Mouse (Mus musculus) CD4-positive, CD25-positive, alpha-beta regulatory T cell, adult 9 weeks (primary cell): ENCODE measurements around the gene Tmem219. TPM values are rescaled to one million over a fixed set of nuclear protein-coding genes. Genes with fewer than 3 reads are reported as not detected.

ENCODE experiments used
- polyA plus RNA-seq: library from polyadenylated mRNA; unstranded; fragments of 100-300 nt; shearing (Covaris generic); gene quantifications from one replicate; pipeline ENCODE4 v1.2.1, GENCODE M21; 2017

The Tmem219 gene
- polyA plus RNA-seq, result 58.9 TPM

DNA sequence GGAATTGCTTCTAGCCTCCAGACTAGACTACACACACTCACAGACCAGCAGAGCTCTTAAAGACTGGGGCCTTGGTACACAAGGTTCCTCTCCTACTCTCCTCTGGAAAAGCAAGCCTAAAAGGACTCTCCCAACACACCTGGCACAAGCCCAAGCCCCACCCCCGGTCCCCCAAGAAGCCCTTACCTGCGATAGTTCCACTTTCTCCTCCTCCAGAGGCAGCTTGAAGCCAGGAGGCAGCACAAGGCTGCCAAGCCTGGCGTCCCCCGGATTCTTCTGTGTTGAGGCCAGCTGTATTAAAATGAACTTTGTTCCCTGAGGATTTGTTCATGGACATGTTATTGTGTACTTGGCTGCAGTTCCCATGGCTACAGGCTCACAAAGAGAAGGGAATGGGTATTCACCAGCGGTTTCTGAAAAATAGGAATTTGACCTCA is at the start of gene Tmem219:
TSS of gene Tmem219 (minus strand) at position 294 of the 437 bp plus-strand sequence.

DNA sequence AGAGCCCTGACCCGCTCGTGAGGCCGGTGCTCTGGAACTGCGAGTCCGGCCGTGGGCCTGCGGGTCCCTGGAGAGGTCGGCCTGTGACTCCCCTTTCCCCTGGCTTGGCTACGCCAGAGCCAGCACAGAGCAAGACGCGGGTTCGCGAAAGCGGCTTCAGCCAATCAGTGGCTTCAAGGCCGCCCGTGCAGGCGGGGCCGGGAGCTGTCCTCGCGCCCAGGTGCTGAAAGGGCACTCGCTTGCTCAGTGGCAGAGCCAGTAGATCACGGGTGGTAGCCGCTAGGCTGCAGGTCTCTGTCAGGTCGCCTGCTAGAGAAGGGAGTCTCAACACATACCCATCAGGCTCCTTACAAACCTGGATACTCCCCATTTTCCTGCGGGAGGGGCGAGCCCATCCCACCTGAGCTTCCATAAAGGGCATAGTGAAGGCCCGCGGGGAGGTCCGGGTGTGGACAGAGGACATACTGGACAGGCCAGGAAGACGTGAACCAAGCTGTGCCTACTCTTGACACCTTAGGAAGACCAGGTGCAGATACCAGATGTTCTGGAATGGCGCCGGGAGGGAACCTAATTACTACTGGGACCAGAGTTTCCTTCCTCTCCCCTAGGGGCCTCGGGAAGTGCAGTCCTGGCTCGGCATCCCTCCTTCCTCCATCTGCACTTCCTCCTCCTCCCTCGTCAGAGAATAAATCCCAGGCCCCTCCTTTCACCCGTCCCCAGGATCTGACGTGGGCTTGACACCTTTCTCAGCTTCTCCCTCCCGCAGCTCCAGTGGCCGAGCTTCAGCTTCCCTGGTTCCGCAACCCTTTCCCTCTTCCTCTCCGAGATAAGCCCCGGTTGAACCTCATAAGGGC is 27.3 kb upstream of the Tmem219 start, which contains the start of gene Sez6l2:
TSS of gene Sez6l2 (plus strand) at position 771 of the 854 bp plus-strand sequence.

DNA sequence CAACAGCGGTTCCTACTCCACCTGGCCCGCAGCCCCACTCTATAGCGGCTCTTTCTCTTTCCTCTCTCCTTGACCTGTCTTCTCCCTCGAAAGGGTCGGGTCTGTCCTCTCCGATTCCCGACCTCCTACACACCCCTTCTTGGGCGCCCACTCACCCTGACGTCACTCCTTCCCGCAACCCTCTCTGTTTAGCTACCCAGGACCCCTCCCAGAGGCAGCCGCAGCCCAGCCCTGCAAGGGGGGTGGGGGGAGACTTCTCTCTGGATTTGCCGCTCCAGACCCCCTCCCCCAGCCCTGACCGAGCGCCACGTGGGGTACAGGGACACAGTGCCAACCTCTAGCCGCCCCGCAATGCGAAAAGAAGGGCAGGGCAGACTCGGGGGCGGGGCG is 26.7 kb upstream of the Tmem219 start, which contains the start of gene Asphd1:
TSS of gene Asphd1 (minus strand) at position 180 of the 390 bp plus-strand sequence.

DNA sequence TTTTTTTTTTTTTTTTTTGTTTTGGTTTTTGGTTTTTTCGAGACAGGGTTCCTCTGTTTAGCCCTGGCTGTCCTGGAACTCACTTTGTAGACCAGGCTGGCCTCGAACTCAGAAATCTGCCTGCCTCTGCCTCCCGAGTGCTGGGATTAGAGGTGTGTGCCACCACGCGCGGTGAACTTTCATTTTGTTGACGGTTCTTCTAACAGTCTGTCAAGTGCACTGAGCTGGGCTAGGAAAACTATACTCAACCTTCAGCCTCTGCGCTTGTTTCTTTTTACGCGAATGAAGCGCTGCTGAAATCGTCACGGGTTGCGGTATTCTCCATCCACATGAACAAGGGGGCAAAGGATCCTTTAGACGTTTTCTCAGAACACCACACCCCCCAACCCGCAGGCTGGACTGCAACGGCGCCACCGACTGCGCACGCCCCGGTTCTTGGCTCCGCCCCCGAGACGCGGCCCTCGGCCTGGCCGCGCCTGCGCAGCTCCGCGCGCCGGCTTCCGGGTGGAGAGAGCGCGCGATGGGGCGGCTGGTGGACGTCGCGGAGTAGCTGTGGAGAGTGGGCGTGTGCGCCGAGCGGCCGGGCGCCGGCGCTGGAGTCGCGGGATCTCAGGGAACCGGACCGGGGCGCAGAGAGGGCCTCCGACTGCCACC is 5.8 kb upstream of the Tmem219 start, which contains the start of gene Kctd13:
TSS of gene Kctd13 (plus strand) at position 496 of the 654 bp plus-strand sequence.

DNA sequence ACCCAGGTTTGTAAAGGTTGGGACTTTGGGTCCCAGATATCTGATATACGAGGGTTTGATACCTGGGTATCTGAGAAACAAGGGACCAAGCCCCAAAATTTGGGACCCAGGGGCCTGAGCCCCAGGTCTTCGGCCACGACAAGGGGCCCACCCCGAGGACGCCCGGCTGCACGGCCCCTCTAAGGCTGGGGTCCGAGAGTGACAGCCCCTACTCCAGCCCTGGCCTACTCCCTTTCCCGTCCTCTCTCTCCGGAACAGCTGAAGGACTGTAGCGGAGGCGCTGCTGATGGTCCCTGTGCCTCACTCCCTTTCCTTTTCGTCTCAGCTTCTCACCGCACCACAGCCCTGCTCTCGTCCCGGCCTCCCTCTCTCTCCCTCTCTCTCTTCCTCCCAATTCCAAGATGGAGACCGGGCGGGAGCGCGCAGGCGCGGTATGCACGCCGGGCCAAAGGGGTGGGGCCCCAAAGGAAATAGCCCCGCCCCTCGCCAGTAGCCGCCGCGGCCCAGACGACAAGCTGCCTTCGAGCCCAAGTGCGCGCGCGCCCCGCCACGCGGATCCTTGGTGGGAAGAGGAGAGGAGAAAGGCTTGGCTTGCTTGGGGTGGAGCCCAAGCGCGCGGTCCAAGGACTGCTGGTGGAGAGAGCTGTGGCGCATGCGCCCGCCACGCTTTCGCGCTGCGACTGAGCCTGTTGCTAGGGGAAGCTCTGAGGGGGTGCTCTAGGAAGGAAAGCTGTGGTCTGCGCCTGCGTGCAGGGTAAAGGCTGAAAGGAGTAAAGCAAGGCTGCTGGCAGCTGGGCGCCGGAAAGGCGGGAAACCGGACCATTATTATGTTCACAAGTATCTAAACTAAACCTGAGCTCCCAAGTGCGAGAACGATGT is 38.2 kb downstream of the Tmem219 start, which contains the start of gene Taok2:
TSS of gene Taok2 (minus strand) at position 418 of the 879 bp plus-strand sequence.

DNA sequence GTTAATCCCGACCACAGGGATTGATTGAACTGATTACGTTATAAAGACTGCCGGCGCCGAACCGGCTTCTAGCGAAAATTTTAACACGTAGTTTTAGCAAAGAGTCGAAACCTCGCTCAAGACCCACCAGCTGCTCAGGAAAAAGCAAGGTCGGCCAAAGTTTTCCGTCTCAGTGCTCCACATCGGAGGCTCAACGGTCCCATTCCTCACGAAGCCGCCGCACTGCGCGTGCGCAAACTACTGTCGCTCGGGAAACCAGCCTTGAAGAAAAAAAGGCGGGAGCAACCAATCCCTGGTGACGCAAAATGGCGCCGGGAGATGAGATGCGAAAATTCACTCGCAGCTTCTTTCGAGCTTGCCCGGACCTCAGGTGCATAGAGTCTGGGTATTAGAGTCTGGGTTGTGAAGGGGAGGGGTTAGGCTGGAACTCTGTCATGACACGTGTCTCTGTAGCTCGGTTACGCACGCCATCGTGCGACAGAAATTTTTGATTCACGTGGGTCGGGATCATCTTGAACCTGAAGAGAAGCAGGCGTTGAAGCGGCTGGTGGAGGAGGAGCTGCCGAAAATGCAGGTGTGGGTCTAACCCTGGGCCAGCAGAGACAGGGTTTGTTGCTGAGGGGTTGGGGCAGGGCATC is 60.5 kb downstream of the Tmem219 start, which contains the start of gene Ino80e:
TSS of gene Ino80e (minus strand) at position 231 of the 638 bp plus-strand sequence.

DNA sequence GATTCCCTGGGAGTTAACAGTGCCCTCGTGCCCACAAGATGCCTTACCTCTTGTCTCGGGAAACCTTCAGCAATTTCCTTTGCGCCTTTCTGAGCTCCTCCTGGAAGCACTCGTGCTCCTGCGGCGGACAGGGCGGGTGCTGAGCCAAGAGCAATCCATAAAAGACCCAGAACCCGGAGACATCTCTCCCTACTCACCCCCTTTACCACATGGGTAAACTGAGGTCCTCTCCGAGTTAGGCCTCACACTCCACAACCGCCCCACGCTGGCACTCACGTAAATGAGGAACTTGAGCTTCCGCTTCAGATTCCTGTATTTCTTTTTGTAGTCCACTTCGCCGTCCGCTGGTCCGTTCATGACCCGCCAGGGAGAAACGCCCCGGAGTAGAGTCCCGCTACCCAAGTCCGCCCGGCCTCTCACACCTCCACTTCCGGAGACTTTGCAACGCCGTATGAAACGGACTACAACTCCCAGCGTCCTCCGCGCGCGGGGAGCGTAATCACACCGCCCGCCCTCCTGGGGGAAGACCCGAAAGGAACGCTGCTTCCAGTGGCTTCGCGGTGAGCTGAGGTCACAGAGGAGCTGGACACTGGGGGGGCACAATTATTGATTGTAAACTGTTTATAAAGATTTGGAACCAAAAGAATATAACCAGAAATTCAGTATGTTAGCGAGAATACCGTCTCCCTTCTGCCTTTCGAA is 61.1 kb downstream of the Tmem219 start, which contains the start of gene Hirip3:
TSS of gene Hirip3 (plus strand) at position 544 of the 702 bp plus-strand sequence.

DNA sequence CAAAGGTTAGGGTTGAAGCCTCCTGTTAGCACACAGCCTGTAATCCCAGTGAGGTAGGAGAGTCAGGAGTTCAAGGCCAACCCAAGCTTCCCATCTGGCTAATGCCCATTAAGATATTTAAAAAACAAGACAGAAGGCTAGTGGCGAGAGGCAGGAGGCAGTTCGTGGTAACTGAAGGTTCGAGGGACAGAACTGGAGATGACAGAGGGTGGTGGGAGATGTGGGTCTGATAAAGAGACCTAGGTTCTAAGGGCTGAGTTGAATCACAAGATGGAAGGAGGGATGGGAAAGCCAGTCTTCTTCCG is 75.6 kb downstream of the Tmem219 start, which contains the start of gene Doc2a:
TSS of gene Doc2a (plus strand) at position 301 of the 305 bp plus-strand sequence.

Other genes starting within 250 kb of the Tmem219 start
- gene Sult1a1, start 246.5 kb downstream of the Tmem219 start, polyA plus RNA-seq, result 1.4 TPM
- 153 TPM for gene Bola2, start 227.5 kb downstream of the Tmem219 start, polyA plus RNA-seq
- 10.8 TPM for gene Slx1b, start 227.1 kb downstream of the Tmem219 start, polyA plus RNA-seq
- gene Coro1a, start 215.1 kb downstream of the Tmem219 start, polyA plus RNA-seq, result 3,709 TPM
- 37.7 TPM for gene Mapk3, start 163.3 kb downstream of the Tmem219 start, polyA plus RNA-seq
- gene Gdpd3, start 156.6 kb downstream of the Tmem219 start, polyA plus RNA-seq, result 1.9 TPM
- gene Ypel3, start 146.0 kb downstream of the Tmem219 start, polyA plus RNA-seq, result 201 TPM
- gene Tbx6, start 141.4 kb downstream of the Tmem219 start, polyA plus RNA-seq, result 4.0 TPM
- gene Ppp4c, start 130.4 kb downstream of the Tmem219 start, polyA plus RNA-seq, result 333 TPM
- gene Fam57b, start 125.2 kb downstream of the Tmem219 start, polyA plus RNA-seq, result not detected
- gene 4930451I11Rik, start 91.3 kb downstream of the Tmem219 start, polyA plus RNA-seq, result not detected
- not detected for gene Doc2a, start 75.5 kb downstream of the Tmem219 start, polyA plus RNA-seq
- 10.6 TPM for gene Hirip3, start 60.9 kb downstream of the Tmem219 start, polyA plus RNA-seq
- gene Ino80e, start 60.5 kb downstream of the Tmem219 start, polyA plus RNA-seq, result 113 TPM
- gene Taok2, start 38.2 kb downstream of the Tmem219 start, polyA plus RNA-seq, result 53.3 TPM
- gene Kctd13, start 6.0 kb upstream of the Tmem219 start, polyA plus RNA-seq, result 9.7 TPM
- 0.19 TPM for gene Asphd1, start 26.7 kb upstream of the Tmem219 start, polyA plus RNA-seq
- gene Sez6l2, start 27.6 kb upstream of the Tmem219 start, polyA plus RNA-seq, result 0.66 TPM
- gene Cdipt, start 53.0 kb upstream of the Tmem219 start, polyA plus RNA-seq, result 326 TPM
- 2.2 TPM for gene Cdiptos, start 53.2 kb upstream of the Tmem219 start, polyA plus RNA-seq
- 51.3 TPM for gene Mvp, start 91.7 kb upstream of the Tmem219 start, polyA plus RNA-seq
- 2.1 TPM for gene Pagr1b, start 93.6 kb upstream of the Tmem219 start, polyA plus RNA-seq
- gene Pagr1a, start 94.4 kb upstream of the Tmem219 start, polyA plus RNA-seq, result 148 TPM
- gene Gm42742, start 98.2 kb upstream of the Tmem219 start, polyA plus RNA-seq, result 28.1 TPM
- gene Prrt2, start 98.3 kb upstream of the Tmem219 start, polyA plus RNA-seq, result 17.3 TPM
- gene Maz, start 104.1 kb upstream of the Tmem219 start, polyA plus RNA-seq, result 19.6 TPM
- 11.8 TPM for gene Kif22, start 119.6 kb upstream of the Tmem219 start, polyA plus RNA-seq
- gene Zg16, start 164.4 kb upstream of the Tmem219 start, polyA plus RNA-seq, result not detected
- 452 TPM for gene AI467606, start 168.4 kb upstream of the Tmem219 start, polyA plus RNA-seq
- gene Qprt, start 199.3 kb upstream of the Tmem219 start, polyA plus RNA-seq, result 23.9 TPM
- 84.5 TPM for gene Spn, start 214.9 kb upstream of the Tmem219 start, polyA plus RNA-seq